Mouse (Mus musculus): ENCODE data around the gene Cyp4x1.

DNA sequence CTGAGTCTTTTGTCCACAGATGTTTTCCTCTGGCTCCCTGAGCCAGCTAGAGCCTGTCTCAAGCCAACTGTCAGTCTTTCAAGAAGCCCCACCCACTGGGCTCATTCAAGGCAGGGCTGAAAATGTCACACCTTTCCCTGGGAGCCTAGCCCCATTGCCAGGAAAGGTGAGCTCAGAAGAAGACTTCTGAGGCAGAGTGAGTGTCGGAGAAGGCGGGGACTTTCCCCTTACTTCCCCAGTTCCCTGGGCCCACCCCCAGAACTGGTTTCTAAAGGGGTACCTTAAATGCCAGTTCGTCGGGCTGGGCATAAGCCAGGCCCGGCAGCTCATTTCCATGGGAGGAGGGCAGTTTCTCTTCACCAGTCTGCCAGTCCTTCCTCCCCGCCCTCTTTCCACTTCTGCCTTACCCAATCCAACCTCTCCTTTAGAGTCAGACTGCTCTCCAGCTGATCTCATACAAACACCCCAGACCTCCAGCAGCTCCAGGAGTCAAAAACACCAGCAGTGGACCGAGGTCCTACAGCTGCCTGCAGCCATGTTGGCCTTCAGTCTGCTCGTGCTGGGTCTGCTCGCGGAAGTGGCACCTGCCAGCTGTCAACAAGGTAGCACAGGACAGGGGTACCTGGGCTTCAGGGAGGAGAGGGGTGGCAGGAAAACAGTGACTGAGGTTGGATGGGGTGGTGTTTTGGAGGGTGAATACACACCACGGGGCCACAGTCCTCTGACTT is 45.3 kb downstream of the Cyp4x1 start, which contains the start of gene Pdzk1ip1:
- TF ChIP-seq CTCF (IDR thresholded peaks at IDR 0.05; ENCODE audit: low read depth) (no peak), EP300 (IDR thresholded peaks at IDR 0.05; ENCODE audit: low read depth) (no peak)
